Mouse (Mus musculus): ENCODE data around the gene Klc4. TPM values are rescaled to one million over a fixed set of nuclear protein-coding genes. Genes with fewer than 3 reads are reported as not detected.

Gene Klc4
- polyA plus RNA-seq, 1 experiment from 2014 or later, result 45.7 TPM

- Histone ChIP-seq H3K9ac (ENCODE audit: low read length) (no peak overlapping the region), H3K4me1 (replicated peaks; ENCODE audit: control insufficient read depth, insufficient read depth, low read length) (peaks cover 28% of the 10 kb centered on the region), H3K4me2 (ENCODE audit: low read length) (no peak overlapping the region), H3K27me3 (replicated peaks; ENCODE audit: control insufficient read depth, insufficient read depth, low read length) (no peaks in the 10 kb centered on the region), H3K36me3 (ENCODE audit: control insufficient read depth, insufficient read depth, low read length) (0 out of 2 replicates have a peak, but pooled peaks cover 3% of the 10 kb centered on the region), H3K9me3 (ENCODE audit: control insufficient read depth, low read length) (no peaks in the 10 kb centered on the region), H3K27ac (ENCODE audit: low read depth) (no peak overlapping the region), H3K4me3 (ENCODE audit: low read depth, low read length) (no peak overlapping the region)
- WGBS, result 89% methylated on average over 12 of the region's 12 CpGs
- DNase-seq (ENCODE audit: low spot score) (no peak), ATAC-seq (replicated peaks; ENCODE audit: low FRiP score, low TSS enrichment, low read depth) (no peak)
These were observed 39.8 kb downstream of the Klc4 start for GRCm38 (mm10) chr17:46605987-46606386.

DNA sequence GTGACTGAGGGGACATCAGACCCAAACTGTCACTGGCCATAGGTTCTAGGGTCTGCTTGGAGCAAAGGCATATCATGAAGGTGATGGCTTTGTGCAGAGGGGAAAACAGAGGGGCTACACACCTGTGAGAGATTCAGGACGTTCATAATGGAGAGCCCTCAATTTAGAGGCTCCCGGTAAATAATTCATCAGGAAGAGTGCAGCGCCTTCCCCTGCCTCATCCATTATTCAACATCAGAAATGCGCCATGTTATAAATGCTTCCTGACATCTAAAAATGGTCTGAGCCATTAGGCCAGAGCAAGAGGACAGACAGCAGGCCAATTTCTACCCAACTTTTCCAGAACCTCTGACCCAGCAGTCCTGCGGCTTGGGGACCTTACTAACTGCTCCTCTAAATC, 40.7 kb downstream of the Klc4 start:
- Histone ChIP-seq H3K4me3 (ENCODE audit: low read depth, low read length) (no peak overlapping the region), H3K9ac (ENCODE audit: low read length) (no peak overlapping the region), H3K4me1 (replicated peaks; ENCODE audit: control insufficient read depth, insufficient read depth, low read length) (peaks cover 20% of the 10 kb centered on the region), H3K27me3 (replicated peaks; ENCODE audit: control insufficient read depth, insufficient read depth, low read length) (no peaks in the 10 kb centered on the region), H3K4me2 (ENCODE audit: low read length) (no peak overlapping the region), H3K9me3 (ENCODE audit: control insufficient read depth, low read length) (no peaks in the 10 kb centered on the region), H3K27ac (ENCODE audit: low read depth) (no peak overlapping the region), H3K36me3 (ENCODE audit: control insufficient read depth, insufficient read depth, low read length) (no peaks in the 10 kb centered on the region)
- 66% methylated on average over 5 of the region's 5 CpGs for WGBS
- DNase-seq (ENCODE audit: low spot score) (no peak), ATAC-seq (replicated peaks; ENCODE audit: low FRiP score, low TSS enrichment, low read depth) (no peak)

GRCm38 (mm10) chr17:46603229-46603628, 42.6 kb downstream of the Klc4 start:
- Histone ChIP-seq H3K4me1 (replicated peaks; ENCODE audit: control insufficient read depth, insufficient read depth, low read length) (peaks cover 17% of the 10 kb centered on the region), H3K4me2 (ENCODE audit: low read length) (no peak overlapping the region), H3K36me3 (ENCODE audit: control insufficient read depth, insufficient read depth, low read length) (no peaks in the 10 kb centered on the region; the same call in 1 of the 2 replicates), H3K27me3 (replicated peaks; ENCODE audit: control insufficient read depth, insufficient read depth, low read length) (no peaks in the 10 kb centered on the region), H3K9me3 (ENCODE audit: control insufficient read depth, low read length) (no peaks in the 10 kb centered on the region), H3K4me3 (ENCODE audit: low read depth, low read length) (no peak overlapping the region), H3K27ac (ENCODE audit: low read depth) (no peak overlapping the region), H3K9ac (ENCODE audit: low read length) (no peak overlapping the region)
- no peak for ATAC-seq (replicated peaks; ENCODE audit: low FRiP score, low TSS enrichment, low read depth)
- 86% methylated on average over 4 of the region's 4 CpGs for WGBS
- DNase-seq (ENCODE audit: low spot score), result no peak

- H3K36me3 ChIP-seq (ENCODE audit: control insufficient read depth, insufficient read depth, low read length), result peaks cover 2% of the 10 kb centered on the region; the same call in 1 of the 2 replicates
- peaks cover 16% of the 10 kb centered on the region for H3K4me1 ChIP-seq (replicated peaks; ENCODE audit: control insufficient read depth, insufficient read depth, low read length)
- H3K4me2 ChIP-seq (ENCODE audit: low read length), result no peak overlapping the region
- H3K4me3 ChIP-seq (ENCODE audit: low read depth, low read length), result no peak overlapping the region
- no peaks in the 10 kb centered on the region for H3K27me3 ChIP-seq (replicated peaks; ENCODE audit: control insufficient read depth, insufficient read depth, low read length)
- peak overlapping the region; percentile 2; the same call in 1 of the 2 replicates for H3K27ac ChIP-seq (ENCODE audit: low read depth)
- H3K9ac ChIP-seq (ENCODE audit: low read length), result no peak overlapping the region
- ATAC-seq (replicated peaks; ENCODE audit: low FRiP score, low TSS enrichment, low read depth), result no peak
- no peaks in the 10 kb centered on the region for H3K9me3 ChIP-seq (ENCODE audit: control insufficient read depth, low read length)
- 43% methylated on average over 9 of the region's 9 CpGs for WGBS
- no peak for DNase-seq (ENCODE audit: low spot score)
These were observed 43.6 kb downstream of the Klc4 start for GRCm38 (mm10) chr17:46602212-46602611.

GRCm38 (mm10) chr17:46600569-46600968, 45.3 kb downstream of the Klc4 start:
- Histone ChIP-seq H3K9ac (ENCODE audit: low read length) (no peak overlapping the region), H3K9me3 (ENCODE audit: control insufficient read depth, low read length) (no peaks in the 10 kb centered on the region), H3K27me3 (replicated peaks; ENCODE audit: control insufficient read depth, insufficient read depth, low read length) (no peaks in the 10 kb centered on the region), H3K27ac (ENCODE audit: low read depth) (no peak overlapping the region), H3K4me3 (ENCODE audit: low read depth, low read length) (no peak overlapping the region), H3K4me1 (replicated peaks; ENCODE audit: control insufficient read depth, insufficient read depth, low read length) (peaks cover 14% of the 10 kb centered on the region), H3K4me2 (ENCODE audit: low read length) (no peak overlapping the region), H3K36me3 (ENCODE audit: control insufficient read depth, insufficient read depth, low read length) (peaks cover 4% of the 10 kb centered on the region; the same call in 1 of the 2 replicates)
- ATAC-seq (replicated peaks; ENCODE audit: low FRiP score, low TSS enrichment, low read depth), result no peak
- DNase-seq (ENCODE audit: low spot score), result no peak
- 92% methylated on average over 2 of the region's 2 CpGs for WGBS

- ATAC-seq (replicated peaks; ENCODE audit: low FRiP score, low TSS enrichment, low read depth) (no peak), DNase-seq (ENCODE audit: low spot score) (no peak)
- Histone ChIP-seq H3K27ac (ENCODE audit: low read depth) (no peak overlapping the region), H3K9ac (ENCODE audit: low read length) (no peak overlapping the region), H3K4me2 (ENCODE audit: low read length) (no peak overlapping the region), H3K4me1 (replicated peaks; ENCODE audit: control insufficient read depth, insufficient read depth, low read length) (peaks cover 18% of the 10 kb centered on the region), H3K4me3 (ENCODE audit: low read depth, low read length) (no peak overlapping the region), H3K36me3 (ENCODE audit: control insufficient read depth, insufficient read depth, low read length) (peaks cover 4% of the 10 kb centered on the region; the same call in 1 of the 2 replicates), H3K9me3 (ENCODE audit: control insufficient read depth, low read length) (no peaks in the 10 kb centered on the region), H3K27me3 (replicated peaks; ENCODE audit: control insufficient read depth, insufficient read depth, low read length) (no peaks in the 10 kb centered on the region)
- WGBS, result 79% methylated on average over 4 of the region's 4 CpGs
These were observed 46.9 kb downstream of the Klc4 start for GRCm38 (mm10) chr17:46598963-46599362.

- no peak overlapping the region for H3K9ac ChIP-seq (ENCODE audit: low read length)
- peaks cover 4% of the 10 kb centered on the region; the same call in 1 of the 2 replicates for H3K36me3 ChIP-seq (ENCODE audit: control insufficient read depth, insufficient read depth, low read length)
- WGBS, result 82% methylated on average over 11 of the region's 11 CpGs
- no peaks in the 10 kb centered on the region for H3K9me3 ChIP-seq (ENCODE audit: control insufficient read depth, low read length)
- H3K4me2 ChIP-seq (ENCODE audit: low read length), result no peak overlapping the region
- no peak overlapping the region for H3K4me3 ChIP-seq (ENCODE audit: low read depth, low read length)
- H3K27me3 ChIP-seq (replicated peaks; ENCODE audit: control insufficient read depth, insufficient read depth, low read length), result no peaks in the 10 kb centered on the region
- ATAC-seq (replicated peaks; ENCODE audit: low FRiP score, low TSS enrichment, low read depth) (no peak), DNase-seq (ENCODE audit: low spot score) (no peak)
- H3K27ac ChIP-seq (ENCODE audit: low read depth), result no peak overlapping the region
- H3K4me1 ChIP-seq (replicated peaks; ENCODE audit: control insufficient read depth, insufficient read depth, low read length), result peaks cover 18% of the 10 kb centered on the region
These were observed 47.9 kb downstream of the Klc4 start for GRCm38 (mm10) chr17:46597956-46598355.

DNA sequence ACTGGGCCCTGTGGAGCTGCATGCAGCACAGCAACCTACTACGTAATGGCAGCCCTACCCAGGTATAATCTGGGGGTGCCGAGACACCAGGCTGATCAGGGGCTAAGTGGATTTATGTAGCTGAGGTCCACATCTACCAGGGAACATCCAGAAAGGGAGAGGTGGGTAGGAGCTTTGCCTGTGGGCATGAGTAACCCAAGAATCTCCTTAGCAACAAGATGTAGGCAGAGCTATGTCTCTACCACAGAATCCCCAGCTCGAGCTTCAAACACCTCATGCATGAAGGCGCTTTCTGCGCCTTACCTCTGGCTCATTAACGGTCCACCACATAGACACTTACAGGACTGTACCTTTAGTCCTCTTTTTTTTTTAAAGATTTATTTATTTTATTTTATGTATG, 50.5 kb downstream of the Klc4 start:
- Histone ChIP-seq H3K27ac (ENCODE audit: low read depth) (peak overlapping the region; percentile 67), H3K9ac (ENCODE audit: low read length) (no peak overlapping the region), H3K27me3 (replicated peaks; ENCODE audit: control insufficient read depth, insufficient read depth, low read length) (no peaks in the 10 kb centered on the region), H3K4me2 (ENCODE audit: low read length) (no peak overlapping the region), H3K4me1 (replicated peaks; ENCODE audit: control insufficient read depth, insufficient read depth, low read length) (peaks cover 13% of the 10 kb centered on the region), H3K4me3 (ENCODE audit: low read depth, low read length) (no peak overlapping the region), H3K9me3 (ENCODE audit: control insufficient read depth, low read length) (no peaks in the 10 kb centered on the region), H3K36me3 (ENCODE audit: control insufficient read depth, insufficient read depth, low read length) (peaks cover 10% of the 10 kb centered on the region)
- WGBS, result 77% methylated on average over 6 of the region's 6 CpGs
- DNase-seq (ENCODE audit: low spot score), result no peak
- ATAC-seq (replicated peaks; ENCODE audit: low FRiP score, low TSS enrichment, low read depth), result no peak

GRCm38 (mm10) chr17:46594606-46595005, 51.2 kb downstream of the Klc4 start:
- Histone ChIP-seq H3K9me3 (ENCODE audit: control insufficient read depth, low read length) (no peaks in the 10 kb centered on the region), H3K27me3 (replicated peaks; ENCODE audit: control insufficient read depth, insufficient read depth, low read length) (no peaks in the 10 kb centered on the region), H3K36me3 (ENCODE audit: control insufficient read depth, insufficient read depth, low read length) (peaks cover 16% of the 10 kb centered on the region), H3K27ac (ENCODE audit: low read depth) (peak overlapping the region; percentile 67; the same call in 1 of the 2 replicates), H3K4me3 (ENCODE audit: low read depth, low read length) (no peak overlapping the region), H3K4me2 (ENCODE audit: low read length) (no peak overlapping the region), H3K9ac (ENCODE audit: low read length) (no peak overlapping the region), H3K4me1 (replicated peaks; ENCODE audit: control insufficient read depth, insufficient read depth, low read length) (peaks cover 13% of the 10 kb centered on the region)
- 22% methylated on average over 9 of the region's 9 CpGs for WGBS
- DNase-seq (ENCODE audit: low spot score) (peak; percentile 66), ATAC-seq (replicated peaks; ENCODE audit: low FRiP score, low TSS enrichment, low read depth) (peak; percentile 41; the same call in 1 of the 2 replicates)

All from intestine, embryonic 14.5 days (tissue).